Mouse (Mus musculus): ENCODE data around the gene Oaz2.

Oaz2 gene

DNA sequence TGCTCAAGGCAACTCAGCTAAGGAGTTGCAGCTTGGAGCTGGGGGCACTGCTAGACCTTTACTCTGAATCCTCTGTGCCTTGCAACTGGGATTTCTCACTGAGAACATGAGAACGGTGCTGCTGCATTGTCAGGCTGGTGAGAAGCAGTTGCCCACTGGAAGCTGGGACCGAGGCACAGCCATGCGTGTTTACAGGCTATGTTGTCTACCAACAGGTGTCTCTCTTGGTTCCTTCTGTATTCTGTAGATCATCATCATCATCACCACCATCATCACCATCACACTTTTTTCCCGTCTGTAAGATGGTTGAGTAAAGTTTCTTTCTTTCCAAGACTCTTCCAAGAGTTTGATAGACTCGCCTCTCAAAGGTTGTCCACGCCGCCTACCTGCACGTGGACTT is at the start of gene Oaz2:
Oaz2 (plus strand) TSS at position 301 of the 400 bp plus-strand sequence.
- DNase-seq (ENCODE audit: low spot score) = no peak

DNA sequence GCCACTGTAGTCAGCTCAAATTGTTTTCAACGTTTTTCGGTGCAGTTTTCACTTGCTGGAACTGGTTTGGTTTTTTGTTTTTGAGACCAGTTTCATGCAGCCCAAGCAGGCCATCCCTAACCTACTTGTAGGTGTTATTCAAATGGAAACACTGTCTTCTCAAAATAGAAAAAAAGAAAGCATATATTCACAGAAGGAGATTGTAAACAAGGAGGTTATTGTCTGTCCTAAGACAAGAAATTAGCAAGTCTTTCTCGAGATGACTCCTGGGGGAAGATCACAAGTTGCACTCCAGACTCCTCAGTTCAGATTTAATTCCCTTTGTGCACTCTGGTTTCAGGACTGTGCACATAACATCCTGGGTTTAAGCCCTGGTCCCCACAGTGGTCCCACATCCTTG is 48.5 kb upstream of the Oaz2 start:
- DNase-seq (ENCODE audit: low spot score) = no peak

DNA sequence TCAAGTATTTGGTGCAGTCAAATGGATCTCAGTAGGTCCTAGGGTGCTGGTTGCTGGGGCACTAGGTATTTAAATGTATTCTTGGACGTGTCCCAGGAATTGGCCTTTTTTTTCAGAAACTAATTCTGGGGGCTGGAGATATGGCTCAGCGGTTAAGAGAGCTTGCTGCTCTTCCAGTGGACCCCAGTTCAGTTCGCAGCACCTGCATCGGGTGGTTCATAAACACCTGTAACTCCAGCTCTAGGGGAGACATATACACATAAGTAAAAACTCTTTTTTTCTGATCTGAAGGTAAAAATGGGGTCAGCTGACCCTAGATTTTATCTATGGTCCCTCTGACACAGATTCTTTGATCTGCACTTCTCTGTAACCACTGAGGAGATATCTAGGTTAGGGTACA is 46.6 kb upstream of the Oaz2 start:
- no peak for DNase-seq (ENCODE audit: low spot score)

GRCm38 (mm10) chr9:65621666-65622065 is 46.1 kb upstream of the Oaz2 start:
- DNase-seq (ENCODE audit: low spot score) = no peak

- no peak for DNase-seq (ENCODE audit: low spot score)
These were observed 45.0 kb upstream of the Oaz2 start for GRCm38 (mm10) chr9:65622826-65623225.

GRCm38 (mm10) chr9:65624266-65624665 is 43.5 kb upstream of the Oaz2 start:
- DNase-seq (ENCODE audit: low spot score) = no peak

DNA sequence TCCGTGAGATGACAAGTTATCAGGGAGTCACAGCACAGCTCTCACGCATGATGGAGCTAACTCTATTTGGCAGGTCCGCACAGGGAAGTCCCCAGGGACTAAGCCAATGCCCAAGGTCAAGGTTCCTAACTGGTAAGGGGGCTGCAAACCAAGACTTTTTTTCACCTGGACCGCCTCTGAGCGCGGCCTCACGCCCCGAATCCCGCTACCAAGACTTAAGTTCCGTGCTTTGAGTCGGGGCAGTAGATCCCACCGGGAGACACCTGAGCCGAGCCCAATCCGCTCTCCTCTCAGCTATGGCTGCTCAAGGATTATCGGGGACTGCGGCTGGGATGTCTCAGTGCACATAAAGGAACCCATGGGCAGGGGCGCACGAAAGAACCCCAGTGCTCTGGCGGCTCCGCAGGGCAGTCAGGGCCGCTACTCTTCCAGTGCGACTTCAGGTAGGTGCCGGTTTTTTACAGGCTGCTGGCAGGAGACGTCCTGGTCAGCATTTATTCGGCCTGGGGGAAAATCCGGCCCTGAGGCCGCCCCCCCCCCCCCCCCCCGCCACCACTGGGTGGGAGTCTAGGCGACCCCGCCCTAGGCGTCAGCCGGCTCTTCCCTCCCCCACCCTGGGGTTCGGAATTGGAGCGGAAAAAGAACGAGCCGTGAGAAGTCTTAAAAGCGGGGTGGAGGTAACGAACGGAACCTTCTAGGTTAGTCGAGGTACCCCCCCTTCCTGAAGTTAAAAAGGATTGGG is 38.6 kb upstream of the Oaz2 start, which contains the start of gene Rbpms2:
Rbpms2 (plus strand) TSS at position 624 of the 742 bp plus-strand sequence.
- DNase-seq (ENCODE audit: low spot score) = no peak

DNA sequence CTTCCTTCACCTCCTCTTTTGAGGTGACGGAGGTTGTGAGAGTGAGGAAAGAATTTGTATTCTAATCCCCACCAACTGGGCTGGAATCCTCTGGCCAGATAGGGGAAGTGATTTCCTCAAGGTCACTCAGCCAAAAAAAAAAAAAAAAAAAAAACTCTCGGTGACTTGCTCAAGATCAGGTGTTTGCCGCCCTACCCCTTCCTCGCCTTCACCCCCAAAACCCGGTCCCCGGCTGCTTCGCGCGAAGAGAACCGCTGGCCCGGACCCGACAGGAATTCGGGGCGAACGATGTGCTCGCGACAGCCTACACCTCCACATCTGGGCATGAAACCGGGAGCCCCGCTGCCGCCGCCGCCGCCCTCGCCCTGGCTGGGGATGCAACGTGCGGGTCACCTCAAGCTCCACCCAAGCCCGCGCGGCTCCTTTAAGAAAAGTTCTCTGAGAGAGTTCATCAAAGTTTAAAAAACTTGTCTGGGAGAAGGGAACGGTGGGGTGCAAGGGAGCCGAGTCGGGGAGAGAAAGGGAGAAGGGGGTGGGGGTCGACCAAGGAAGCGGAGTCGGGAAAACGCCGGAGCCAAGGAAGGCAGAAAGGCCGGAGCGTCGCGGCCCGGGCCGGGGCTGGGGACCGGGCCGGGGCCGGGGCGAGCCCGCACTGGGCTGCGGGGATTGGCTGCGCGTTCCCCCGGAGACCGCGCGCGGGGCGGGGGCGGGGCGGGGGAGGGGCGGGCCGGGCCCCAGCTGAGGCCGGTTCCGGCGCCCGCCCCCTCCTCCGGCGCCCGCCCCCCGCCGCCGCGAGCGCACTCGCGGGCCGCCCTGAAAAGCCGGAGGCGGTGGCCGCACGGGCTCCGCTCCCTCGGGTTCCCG is 37.8 kb upstream of the Oaz2 start:
- DNase-seq (ENCODE audit: low spot score) = no peak

GRCm38 (mm10) chr9:65630631-65631353 is 37.0 kb upstream of the Oaz2 start:
- no peak for DNase-seq (ENCODE audit: low spot score)

DNA sequence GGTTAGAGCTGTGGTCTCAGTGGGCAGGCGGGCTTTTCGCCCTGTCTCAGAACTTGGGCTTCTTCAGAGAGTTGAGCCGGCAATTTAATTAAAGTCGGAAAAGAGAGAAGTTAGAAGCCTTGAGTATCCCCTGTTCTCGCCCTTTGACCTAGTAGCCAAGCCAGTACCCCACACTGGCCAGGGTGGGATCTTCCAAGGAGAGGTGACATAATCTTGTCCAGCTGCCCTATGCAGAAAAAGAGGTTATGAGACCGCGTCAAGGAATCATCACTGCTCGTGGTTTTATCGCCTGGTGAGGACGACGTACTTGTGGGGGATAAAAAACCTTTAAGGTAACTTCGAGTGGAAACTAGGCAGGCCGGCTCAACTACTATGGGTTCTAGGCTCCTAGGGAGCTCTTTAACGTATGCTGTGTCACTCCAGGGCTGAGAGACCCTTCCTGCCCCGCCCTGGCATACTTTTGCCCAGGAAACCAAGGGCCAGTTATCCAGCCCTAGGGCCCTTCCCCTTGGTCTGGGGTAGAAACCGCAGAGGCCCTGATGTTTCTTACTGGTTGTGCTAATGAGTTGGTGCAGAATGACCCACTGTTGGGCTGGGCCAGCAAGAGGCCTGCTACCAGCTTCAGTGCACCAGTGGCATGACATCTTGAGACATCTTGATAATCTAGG is 36.3 kb upstream of the Oaz2 start:
- DNase-seq (ENCODE audit: low spot score) = no peak

DNA sequence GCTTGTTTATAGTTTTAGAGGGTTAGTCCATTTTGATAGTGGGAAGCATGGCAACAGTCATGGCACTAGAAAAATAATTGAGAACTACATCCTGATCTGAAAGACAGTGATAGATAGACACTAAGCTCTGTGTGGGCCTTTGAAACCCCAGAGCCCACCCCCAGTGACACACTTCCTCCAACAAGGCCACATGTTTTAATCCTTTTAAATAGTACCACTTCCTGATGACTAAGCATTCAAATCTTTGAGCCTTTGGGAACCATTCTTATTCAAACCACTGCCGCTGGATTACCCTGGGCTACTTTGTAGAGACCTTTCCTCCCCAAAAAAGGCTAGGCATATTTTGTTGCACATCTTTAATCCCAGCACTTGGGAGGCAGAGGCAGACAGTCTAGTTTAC is 32.0 kb upstream of the Oaz2 start:
- DNase-seq (ENCODE audit: low spot score) = no peak

GRCm38 (mm10) chr9:65636926-65637325 is 30.9 kb upstream of the Oaz2 start:
- DNase-seq (ENCODE audit: low spot score) = no peak

DNA sequence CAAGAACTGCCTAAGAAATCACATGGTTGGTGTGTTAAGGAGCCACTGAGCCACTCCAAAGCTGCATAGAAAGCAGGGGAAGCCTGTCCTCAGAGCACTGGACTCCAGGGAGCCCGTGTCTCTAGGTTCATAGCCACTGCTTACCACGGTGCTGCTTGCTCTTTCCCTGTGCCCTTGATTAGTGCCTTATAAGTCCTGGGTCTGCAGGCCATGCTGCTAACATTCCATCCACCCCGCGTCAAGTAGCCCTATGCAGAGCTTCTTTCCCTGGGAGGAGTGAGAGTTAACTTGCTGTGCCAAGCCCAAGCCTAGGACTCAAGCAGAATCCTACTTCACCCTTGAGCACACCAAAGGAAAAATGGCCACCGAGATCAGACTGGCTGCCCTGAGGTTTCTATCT is 28.7 kb upstream of the Oaz2 start:
- no peak for DNase-seq (ENCODE audit: low spot score)

GRCm38 (mm10) chr9:65640838-65641410 is 26.9 kb upstream of the Oaz2 start:
- DNase-seq (ENCODE audit: low spot score) = no peak

GRCm38 (mm10) chr9:65641446-65642052 is 26.3 kb upstream of the Oaz2 start:
- no peak for DNase-seq (ENCODE audit: low spot score)

- DNase-seq (ENCODE audit: low spot score) = no peak
These were observed 25.3 kb upstream of the Oaz2 start for GRCm38 (mm10) chr9:65642546-65642945.

DNA sequence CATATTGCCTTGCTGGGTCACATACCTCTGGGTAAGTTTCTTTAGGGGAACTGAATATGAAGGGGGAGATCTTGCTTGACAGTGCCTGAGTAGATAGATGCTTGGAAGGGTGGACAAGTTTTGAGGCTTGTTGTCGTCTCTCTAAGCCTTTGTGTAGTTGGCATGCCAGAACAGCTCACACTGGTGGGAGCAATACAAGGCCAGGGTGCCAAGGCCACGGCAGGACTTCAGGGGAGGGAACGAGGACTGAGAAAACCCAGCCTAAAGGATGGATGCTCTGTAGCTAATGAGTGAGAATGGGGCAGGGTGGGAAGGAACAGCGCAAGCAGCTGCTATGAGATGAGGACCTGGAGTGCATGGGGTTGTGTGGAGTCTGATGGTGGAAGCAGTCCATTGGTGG is 22.8 kb upstream of the Oaz2 start:
- DNase-seq (ENCODE audit: low spot score) = no peak

DNA sequence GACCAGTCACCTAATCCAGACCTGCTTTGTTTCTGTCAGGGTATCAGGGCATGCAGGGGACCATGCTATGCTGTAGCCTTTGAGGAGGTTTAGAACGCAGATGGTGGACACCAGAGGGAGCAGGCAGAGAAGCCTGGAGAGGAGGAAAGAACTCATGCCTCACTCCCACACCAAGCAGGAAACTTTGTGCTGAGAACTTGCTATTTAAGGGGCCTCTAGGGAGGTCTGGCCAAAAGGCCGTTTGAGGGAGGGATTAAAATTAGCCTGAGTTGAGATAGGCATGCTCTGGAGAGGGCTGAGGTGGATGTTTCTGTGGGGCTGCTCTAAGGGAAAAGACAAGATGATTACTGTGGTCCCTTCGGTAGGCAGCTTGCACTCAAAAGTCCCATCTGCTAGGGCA is 21.8 kb upstream of the Oaz2 start:
- DNase-seq (ENCODE audit: low spot score) = no peak

DNA sequence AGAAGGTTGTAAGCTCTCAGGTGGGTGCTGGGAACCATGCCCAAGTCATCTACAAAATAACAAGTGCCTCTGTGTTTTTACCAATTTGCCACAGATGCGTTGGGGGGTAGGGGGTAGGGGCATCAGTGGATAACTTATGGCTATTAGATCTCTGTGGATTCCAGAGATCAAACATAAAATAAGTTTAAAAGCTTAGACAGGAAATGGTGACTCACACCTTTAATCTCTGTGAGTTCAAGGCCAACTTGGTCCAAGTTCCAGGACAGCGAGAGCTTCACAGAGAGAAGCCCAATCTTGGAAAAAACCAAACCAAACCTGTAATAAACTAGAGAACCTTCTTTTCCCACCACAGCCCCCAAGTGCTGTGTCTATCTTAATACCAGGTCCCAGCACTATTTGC is 21.0 kb upstream of the Oaz2 start:
- no peak for DNase-seq (ENCODE audit: low spot score)

GRCm38 (mm10) chr9:65648730-65649129 is 19.1 kb upstream of the Oaz2 start:
- no peak for DNase-seq (ENCODE audit: low spot score)

DNA sequence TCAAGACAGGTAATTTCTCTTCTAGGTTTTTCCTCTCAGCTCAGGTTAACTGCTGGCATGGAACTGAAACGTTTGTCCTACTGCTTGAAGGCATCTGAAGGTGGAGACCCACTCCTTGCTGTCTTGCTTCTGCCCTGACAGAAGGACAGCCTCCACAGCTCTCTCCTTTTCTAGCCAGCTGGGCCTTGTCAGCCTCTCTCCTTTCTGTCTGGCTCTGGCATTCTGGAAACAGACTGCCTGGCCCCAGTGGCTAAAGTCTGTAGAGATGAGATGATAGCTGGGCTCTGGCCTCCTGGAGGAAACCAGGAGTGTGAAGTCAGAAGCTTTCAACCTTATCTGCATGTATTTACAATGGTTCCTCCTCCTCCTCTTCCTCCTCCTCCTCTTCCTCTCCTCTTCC is 17.8 kb upstream of the Oaz2 start:
- DNase-seq (ENCODE audit: low spot score) = peak; percentile 20
